Mouse (Mus musculus): ENCODE measurements around the gene Psmd3. TPM values are rescaled to one million over a fixed set of nuclear protein-coding genes. Genes with fewer than 3 reads are reported as not detected.
"Not testable (repeated sequence)": the region's sequence is repeated elsewhere in the genome, so short reads cannot be mapped to it uniquely, and the experiment has no call there.

Gene Psmd3
- total and polyA plus RNA-seq, 2 experiments from 2014 or later, result 113 to 202 TPM

DNA sequence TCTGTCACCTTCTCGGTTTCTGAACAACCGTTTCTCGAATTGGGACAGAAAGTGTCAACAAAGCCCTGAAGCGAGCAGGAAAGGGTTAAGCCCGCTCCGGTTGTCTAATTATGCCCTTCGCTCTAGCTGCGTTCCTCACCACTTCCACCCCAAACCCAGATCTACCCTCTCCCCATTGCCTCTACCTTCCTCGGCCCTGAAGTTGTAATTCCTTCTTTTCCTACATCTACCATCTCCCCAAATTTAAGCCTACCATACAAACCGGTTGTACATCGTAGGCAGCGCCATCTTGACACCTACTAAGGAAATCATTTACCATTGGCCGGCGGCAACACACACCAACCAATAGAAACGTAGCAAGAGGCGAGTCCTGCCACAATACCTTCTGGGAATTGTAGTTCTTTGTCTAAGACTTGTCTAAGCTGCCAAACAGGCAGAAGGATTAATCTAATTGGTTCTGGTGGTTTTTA, 46.8 kb downstream of the Psmd3 start, which contains the start of gene Med24:
TSS of gene Med24 (minus strand) at position 317 of the 470 bp plus-strand sequence.
- DNase-seq, result peak; percentile 95
- H3K9ac ChIP-seq, result peak within 1 kb of the TSS; percentile 66
- H3K4me2 ChIP-seq (ENCODE audit: low read depth), result peak within 1 kb of the TSS; percentile 73
- TF ChIP-seq CTCF (IDR thresholded peaks at IDR 0.05; ENCODE audit: low read depth), result no peak
- no peaks in the 10 kb centered on the region for H3K27me3 ChIP-seq (ENCODE audit: insufficient read depth, low read length)
- H3K4me3 ChIP-seq (ENCODE audit: low read depth, low read length), result peak within 1 kb of the TSS; percentile 71
- 0 out of 2 replicates have a peak, but pooled peaks cover 9% of the 10 kb centered on the region for H3K36me3 ChIP-seq (ENCODE audit: insufficient read depth)
- peak; percentile 99 for ATAC-seq
- H3K27ac ChIP-seq (ENCODE audit: low read depth, low read length), result peak within 1 kb of the TSS; percentile 90
- peaks cover 10% of the 10 kb centered on the region for H3K4me1 ChIP-seq (ENCODE audit: insufficient read depth)
- H3K9me3 ChIP-seq (ENCODE audit: low read length), result no peaks in the 10 kb centered on the region
- WGBS, result 0% methylated on average over 16 of the region's 16 CpGs

DNA sequence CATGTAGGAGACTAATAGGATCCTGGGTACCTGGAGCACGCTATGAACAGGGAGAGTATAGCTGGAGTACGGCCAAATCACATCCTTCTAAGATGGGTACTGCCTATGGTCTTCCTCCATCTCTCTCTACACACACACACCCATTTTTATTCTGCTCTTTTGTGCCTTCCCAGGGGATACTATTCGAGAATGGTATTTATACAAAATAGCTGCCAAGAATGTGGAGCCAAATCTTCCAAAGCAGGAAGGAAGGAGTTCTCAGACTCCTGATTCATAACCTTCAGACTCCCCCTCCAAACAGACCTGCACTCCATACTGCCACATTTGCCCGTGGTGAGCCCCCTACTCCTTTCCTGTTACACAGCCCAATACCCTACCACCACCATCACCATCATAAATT, 48.4 kb downstream of the Psmd3 start:
- H3K9me3 ChIP-seq (ENCODE audit: low read length), result no peaks in the 10 kb centered on the region
- no peaks in the 10 kb centered on the region for H3K27me3 ChIP-seq (ENCODE audit: insufficient read depth, low read length)
- WGBS, result 50% methylated on average over 4 of the region's 4 CpGs
- H3K27ac ChIP-seq (ENCODE audit: low read depth, low read length), result peak overlapping the region; percentile 40; the same call in 1 of the 2 replicates
- no peak for DNase-seq
- ATAC-seq, result no peak
- peaks cover 10% of the 10 kb centered on the region for H3K4me1 ChIP-seq (ENCODE audit: insufficient read depth)
- H3K36me3 ChIP-seq (ENCODE audit: insufficient read depth), result 0 out of 2 replicates have a peak, but pooled peaks cover 7% of the 10 kb centered on the region
- no peak for TF ChIP-seq CTCF (IDR thresholded peaks at IDR 0.05; ENCODE audit: low read depth)
- no peak overlapping the region for H3K4me3 ChIP-seq (ENCODE audit: low read depth, low read length)
- H3K4me2 ChIP-seq (ENCODE audit: low read depth), result no peak overlapping the region
- H3K9ac ChIP-seq, result no peak overlapping the region

DNA sequence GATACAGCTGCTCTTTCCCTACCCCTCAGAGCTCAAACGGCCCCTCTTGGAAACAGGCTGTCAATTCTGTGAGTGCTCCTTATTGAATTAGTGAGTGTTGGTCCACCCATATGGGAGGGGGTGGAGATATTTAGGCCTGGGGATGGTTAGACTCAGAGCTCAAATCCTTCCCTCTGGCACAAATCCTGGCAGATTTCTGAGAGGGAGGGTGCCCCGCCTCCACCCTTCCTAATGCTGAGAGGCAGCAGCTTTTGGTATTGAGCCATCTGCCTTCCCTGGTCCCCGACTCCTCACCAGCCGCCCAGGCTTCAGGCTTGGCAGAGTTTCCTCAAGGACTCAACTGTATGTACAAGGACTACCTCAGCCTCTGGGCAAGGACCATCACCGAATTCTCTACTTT, 48.8 kb downstream of the Psmd3 start:
- no peak overlapping the region for H3K4me3 ChIP-seq (ENCODE audit: low read depth, low read length)
- peaks cover 10% of the 10 kb centered on the region for H3K4me1 ChIP-seq (ENCODE audit: insufficient read depth)
- H3K9me3 ChIP-seq (ENCODE audit: low read length), result no peaks in the 10 kb centered on the region
- H3K36me3 ChIP-seq (ENCODE audit: insufficient read depth), result 0 out of 2 replicates have a peak, but pooled peaks cover 3% of the 10 kb centered on the region
- peak overlapping the region; percentile 40; the same call in 1 of the 2 replicates for H3K27ac ChIP-seq (ENCODE audit: low read depth, low read length)
- 33% methylated on average over 5 of the region's 5 CpGs for WGBS
- no peak for TF ChIP-seq CTCF (IDR thresholded peaks at IDR 0.05; ENCODE audit: low read depth)
- DNase-seq (peak; percentile 58), ATAC-seq (no peak)
- no peaks in the 10 kb centered on the region for H3K27me3 ChIP-seq (ENCODE audit: insufficient read depth, low read length)
- H3K9ac ChIP-seq, result no peak overlapping the region
- H3K4me2 ChIP-seq (ENCODE audit: low read depth), result no peak overlapping the region

DNA sequence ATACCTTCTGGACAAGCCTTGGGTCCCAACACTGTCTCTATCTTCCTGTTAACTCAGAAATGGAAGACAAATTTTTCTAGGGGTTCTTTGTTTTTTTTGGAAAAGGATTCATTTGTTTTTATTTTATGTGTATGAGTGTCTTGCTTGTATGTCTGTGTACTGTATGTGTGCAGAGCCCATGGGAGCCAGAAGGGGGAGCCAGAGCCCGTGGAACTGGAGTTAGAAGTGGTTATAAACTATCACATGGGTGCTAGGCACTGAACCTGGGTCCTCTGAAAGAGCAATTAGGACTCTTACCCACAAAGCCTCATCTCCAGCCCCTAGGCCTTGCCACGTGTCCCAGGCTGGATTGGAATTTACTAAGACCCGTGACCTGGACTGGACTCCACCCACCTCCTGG, 51.7 kb downstream of the Psmd3 start:
- peaks cover 13% of the 10 kb centered on the region for H3K4me1 ChIP-seq (ENCODE audit: insufficient read depth)
- no peak overlapping the region for H3K4me2 ChIP-seq (ENCODE audit: low read depth)
- H3K27me3 ChIP-seq (ENCODE audit: insufficient read depth, low read length), result no peaks in the 10 kb centered on the region
- H3K36me3 ChIP-seq (ENCODE audit: insufficient read depth), result no peaks in the 10 kb centered on the region
- WGBS, result 79% methylated on average over 3 of the region's 3 CpGs
- no peak overlapping the region for H3K4me3 ChIP-seq (ENCODE audit: low read depth, low read length)
- peak; percentile 28; the same call in 1 of the 2 replicates for TF ChIP-seq CTCF (IDR thresholded peaks at IDR 0.05; ENCODE audit: low read depth)
- no peaks in the 10 kb centered on the region for H3K9me3 ChIP-seq (ENCODE audit: low read length)
- DNase-seq (no peak), ATAC-seq (no peak)
- no peak overlapping the region for H3K9ac ChIP-seq
- H3K27ac ChIP-seq (ENCODE audit: low read depth, low read length), result no peak overlapping the region

DNA sequence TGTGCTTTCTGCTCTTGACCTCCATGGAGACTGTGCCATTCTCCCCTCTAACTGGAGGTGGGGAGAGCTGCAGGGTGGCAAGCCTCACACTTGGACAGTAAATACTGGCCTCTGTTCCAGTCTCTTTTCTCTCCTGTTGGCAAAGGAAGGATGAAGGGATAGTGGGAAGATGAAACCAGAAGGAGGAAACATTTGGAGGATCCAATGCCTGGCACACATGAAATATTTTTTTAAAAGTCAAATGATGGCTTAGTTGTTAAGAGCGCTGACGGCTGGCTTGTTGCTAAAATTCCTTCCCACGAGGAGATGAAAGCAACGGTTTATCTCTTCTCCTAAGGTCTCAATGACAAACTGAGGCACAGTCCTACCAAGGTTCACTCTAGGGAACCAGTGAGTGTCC, 52.8 kb downstream of the Psmd3 start:
- peak overlapping the region; percentile 73 for H3K27ac ChIP-seq (ENCODE audit: low read depth, low read length)
- H3K27me3 ChIP-seq (ENCODE audit: insufficient read depth, low read length), result no peaks in the 10 kb centered on the region
- no peaks in the 10 kb centered on the region for H3K9me3 ChIP-seq (ENCODE audit: low read length)
- no peak for TF ChIP-seq CTCF (IDR thresholded peaks at IDR 0.05; ENCODE audit: low read depth)
- 69% methylated on average over 4 of the region's 4 CpGs for WGBS
- ATAC-seq (peak; percentile 1; the same call in 1 of the 2 replicates), DNase-seq (peak; percentile 64)
- H3K4me2 ChIP-seq (ENCODE audit: low read depth), result no peak overlapping the region
- H3K4me3 ChIP-seq (ENCODE audit: low read depth, low read length), result no peak overlapping the region
- no peak overlapping the region for H3K9ac ChIP-seq
- H3K4me1 ChIP-seq (ENCODE audit: insufficient read depth), result peaks cover 14% of the 10 kb centered on the region
- H3K36me3 ChIP-seq (ENCODE audit: insufficient read depth), result no peaks in the 10 kb centered on the region

DNA sequence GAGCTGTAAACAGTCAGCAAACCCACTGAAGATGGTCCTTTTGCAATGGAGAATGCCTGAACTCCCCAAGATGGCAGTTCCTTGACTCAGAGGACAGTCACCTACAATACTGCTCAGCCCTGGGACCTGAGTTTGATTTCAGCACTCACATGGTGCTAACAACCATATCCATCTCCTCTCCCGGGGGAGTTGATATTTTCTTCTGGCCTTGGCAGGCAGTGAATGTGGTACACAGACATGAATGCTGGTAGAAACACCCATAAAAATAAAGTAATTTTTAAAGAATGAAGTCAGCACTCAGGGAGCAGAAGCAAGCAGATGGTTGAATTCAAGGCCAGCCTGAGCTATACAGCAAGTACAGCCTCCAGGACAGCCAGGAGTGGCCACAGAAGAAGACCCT, 53.8 kb downstream of the Psmd3 start:
- Histone ChIP-seq H3K9me3 (ENCODE audit: low read length) (no peaks in the 10 kb centered on the region), H3K27ac (ENCODE audit: low read depth, low read length) (no peak overlapping the region; the same call in 1 of the 2 replicates), H3K4me2 (ENCODE audit: low read depth) (no peak overlapping the region), H3K9ac (no peak overlapping the region), H3K27me3 (ENCODE audit: insufficient read depth, low read length) (no peaks in the 10 kb centered on the region), H3K4me1 (ENCODE audit: insufficient read depth) (peaks cover 17% of the 10 kb centered on the region), H3K4me3 (ENCODE audit: low read depth, low read length) (no peak overlapping the region), H3K36me3 (ENCODE audit: insufficient read depth) (no peaks in the 10 kb centered on the region)
- ATAC-seq (no peak), DNase-seq (no peak)
- no peak for TF ChIP-seq CTCF (IDR thresholded peaks at IDR 0.05; ENCODE audit: low read depth)
- 58% methylated on average over 1 of the region's 1 CpGs for WGBS

DNA sequence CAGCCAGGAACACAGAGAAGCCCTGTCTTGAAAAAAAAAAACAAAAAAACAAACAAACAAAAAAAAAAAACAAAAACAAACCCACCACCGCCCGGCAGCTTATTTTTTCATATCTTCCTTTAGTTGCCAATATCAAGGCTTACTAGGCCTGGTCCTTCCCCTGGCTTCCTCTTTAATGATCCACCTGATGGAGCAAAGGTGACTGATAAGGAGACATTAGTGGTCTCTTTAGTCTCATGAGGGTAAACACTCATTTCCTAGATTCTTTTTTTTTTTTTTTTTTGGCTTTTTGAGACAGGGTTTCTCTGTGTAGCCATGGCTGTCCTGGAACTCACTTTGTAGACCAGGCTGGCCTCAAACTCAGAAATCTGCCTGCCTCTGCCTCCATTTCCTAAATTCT, 54.9 kb downstream of the Psmd3 start:
- H3K27me3 ChIP-seq (ENCODE audit: insufficient read depth, low read length); H3K4me3 ChIP-seq (ENCODE audit: low read depth, low read length); DNase-seq; H3K27ac ChIP-seq (ENCODE audit: low read depth, low read length); ATAC-seq; H3K9me3 ChIP-seq (ENCODE audit: low read length); H3K4me2 ChIP-seq (ENCODE audit: low read depth); H3K9ac ChIP-seq; H3K36me3 ChIP-seq (ENCODE audit: insufficient read depth): not testable (repeated sequence)
- peaks cover 17% of the 10 kb centered on the region for H3K4me1 ChIP-seq (ENCODE audit: insufficient read depth)
- 97% methylated on average over 2 of the region's 2 CpGs for WGBS
